Mouse (Mus musculus) right cerebral cortex, postnatal 25 days (tissue): Measurements from ENCODE around the gene Plrg1.

ENCODE experiments used
- DNase-seq: peaks from one replicate; pipeline ENCODE4 v3.0.0; 2022

The Plrg1 gene

DNA sequence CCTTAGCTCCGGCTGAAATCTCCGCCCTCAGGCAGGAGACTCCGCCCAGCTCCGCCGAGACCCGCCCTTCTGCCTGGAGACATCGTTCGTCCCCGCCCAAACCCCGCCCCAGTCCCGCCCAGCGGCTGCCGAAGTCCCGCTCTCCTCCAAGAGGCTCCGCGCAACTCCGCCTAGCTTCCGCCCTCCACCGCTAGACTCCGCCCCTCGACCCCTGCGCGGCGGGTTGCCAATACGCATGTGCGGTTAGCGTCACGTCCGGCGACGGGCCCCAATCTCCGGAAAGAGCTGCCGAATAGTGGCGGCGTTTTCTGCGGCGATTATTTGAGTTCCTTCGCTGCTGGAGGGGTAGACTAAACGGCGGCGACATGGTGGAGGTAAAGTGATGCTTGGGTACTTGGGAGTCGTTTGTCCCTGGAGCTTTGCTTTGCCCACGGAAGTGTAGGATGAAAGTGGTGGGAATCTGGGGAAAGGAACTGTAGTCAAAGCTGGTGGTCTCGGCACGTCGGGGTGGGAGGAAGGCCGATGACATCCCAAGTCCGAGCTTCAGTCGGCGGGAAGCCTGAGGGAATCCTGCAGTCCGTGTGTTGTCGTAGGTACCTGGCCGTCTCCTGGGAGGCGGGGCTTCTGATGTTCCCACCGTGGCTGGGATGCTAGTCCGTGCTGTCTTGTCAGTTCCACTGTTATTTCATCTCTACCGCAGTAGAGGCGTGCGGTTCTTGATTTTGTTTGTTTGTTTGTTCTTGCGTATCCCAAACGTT lies at the start of gene Plrg1:
Gene Plrg1 (plus strand): TSS at position 242 of the 758 bp plus-strand sequence.
- peak; percentile 98 for DNase-seq

DNA sequence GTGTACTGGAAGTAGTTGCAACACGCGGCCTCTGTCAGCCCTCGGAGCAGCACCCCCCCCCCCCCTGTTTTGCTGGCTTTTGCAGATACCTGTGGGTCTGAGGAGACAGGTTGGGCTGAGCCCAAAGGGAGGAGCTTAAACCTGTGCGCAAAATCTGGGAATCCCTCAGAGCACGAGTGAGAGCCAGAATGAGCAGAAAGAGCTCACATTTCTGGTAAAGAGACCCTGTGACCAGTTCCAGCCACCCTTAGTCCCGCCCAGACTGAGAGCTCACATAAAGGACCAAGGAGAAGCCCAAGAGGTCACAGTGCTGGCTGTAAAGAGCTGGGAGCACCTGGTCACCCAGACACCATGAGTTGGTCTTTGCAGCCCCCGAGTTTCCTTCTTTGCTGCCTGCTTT lies 47.8 kb upstream of the Plrg1 start, which contains the start of gene Fgg:
Gene Fgg (plus strand): TSS at position 168 of the 400 bp plus-strand sequence.
- no peak for DNase-seq

DNA sequence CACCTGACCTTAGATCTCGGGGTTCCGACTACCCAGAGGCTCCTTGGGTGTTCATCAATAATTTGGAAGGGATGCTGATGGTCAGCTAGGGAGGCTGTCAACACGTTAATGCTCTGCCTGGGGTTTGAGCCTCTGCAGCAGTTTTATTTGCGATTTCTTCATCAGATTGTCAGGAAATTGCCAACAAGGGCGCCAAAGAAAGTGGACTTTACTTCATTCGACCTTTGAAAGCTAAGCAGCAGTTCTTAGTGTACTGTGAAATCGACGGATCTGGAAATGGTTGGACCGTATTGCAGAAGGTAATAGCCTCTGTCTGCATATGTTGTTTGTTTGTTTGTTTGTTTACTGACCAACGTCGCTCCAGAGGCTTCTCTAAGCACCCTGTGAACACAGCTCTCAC lies 45.0 kb upstream of the Plrg1 start:
- no peak for DNase-seq

DNA sequence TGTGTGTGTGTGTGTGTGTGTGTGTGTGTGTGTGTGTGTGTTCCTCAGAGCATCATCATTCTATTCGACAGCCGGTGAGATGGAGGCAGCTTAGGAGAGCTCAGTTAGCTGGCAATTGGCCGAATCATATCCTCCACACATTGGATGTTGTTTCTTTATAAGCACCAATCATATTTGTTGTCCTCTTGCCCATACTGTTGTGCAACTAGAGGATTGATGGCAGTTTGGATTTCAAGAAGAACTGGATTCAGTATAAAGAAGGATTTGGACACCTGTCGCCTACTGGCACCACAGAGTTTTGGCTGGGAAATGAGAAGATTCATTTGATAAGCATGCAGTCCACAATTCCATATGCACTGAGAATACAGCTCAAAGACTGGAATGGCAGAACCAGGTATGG lies 44.2 kb upstream of the Plrg1 start:
- DNase-seq: no peak

DNA sequence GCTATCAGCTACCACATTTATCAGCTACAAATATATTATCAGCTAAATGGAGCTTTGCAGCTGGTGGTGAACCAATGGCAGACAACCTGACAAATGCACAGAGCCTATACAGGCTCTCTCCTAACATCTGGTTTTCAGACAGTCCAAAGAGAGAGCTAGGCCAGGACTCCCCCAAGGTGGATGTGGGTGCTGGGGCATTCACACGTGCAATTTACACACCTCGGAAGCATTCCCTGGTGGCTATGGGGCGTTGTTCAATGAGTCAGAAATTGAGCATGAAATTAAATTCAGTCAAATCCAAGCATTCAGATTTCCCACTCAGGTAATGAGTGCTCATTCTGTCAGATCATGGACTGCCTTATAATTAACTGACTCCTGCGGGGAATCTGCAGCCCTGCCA lies 43.8 kb upstream of the Plrg1 start:
- no peak for DNase-seq

DNA sequence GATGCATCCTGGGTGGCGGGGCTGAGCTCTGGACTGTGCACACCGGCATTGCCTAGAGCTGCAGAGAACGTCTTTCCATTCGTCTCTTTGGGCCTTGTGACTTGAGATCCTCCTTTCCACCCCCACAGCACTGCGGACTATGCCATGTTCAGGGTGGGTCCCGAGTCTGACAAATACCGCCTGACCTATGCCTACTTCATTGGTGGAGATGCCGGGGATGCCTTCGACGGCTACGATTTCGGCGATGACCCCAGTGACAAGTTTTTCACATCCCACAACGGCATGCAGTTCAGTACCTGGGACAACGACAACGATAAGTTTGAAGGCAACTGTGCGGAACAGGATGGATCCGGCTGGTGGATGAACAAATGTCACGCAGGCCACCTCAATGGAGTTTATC lies 42.7 kb upstream of the Plrg1 start:
- no peak for DNase-seq

DNA sequence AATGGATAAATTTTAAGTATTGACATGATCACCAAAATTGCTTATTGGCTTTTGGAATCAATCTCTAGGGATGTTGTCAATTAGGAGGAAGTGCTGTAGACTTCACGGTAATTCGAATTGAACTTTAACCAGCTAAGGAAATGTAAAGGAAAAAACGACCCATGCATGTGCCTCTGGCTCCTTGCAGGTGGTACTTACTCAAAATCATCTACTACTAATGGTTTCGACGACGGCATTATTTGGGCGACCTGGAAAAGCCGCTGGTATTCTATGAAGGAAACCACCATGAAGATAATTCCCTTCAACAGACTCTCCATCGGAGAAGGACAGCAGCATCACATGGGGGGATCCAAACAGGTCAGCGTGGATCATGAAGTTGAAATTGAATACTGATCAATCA lies 41.4 kb upstream of the Plrg1 start:
- no peak for DNase-seq

DNA sequence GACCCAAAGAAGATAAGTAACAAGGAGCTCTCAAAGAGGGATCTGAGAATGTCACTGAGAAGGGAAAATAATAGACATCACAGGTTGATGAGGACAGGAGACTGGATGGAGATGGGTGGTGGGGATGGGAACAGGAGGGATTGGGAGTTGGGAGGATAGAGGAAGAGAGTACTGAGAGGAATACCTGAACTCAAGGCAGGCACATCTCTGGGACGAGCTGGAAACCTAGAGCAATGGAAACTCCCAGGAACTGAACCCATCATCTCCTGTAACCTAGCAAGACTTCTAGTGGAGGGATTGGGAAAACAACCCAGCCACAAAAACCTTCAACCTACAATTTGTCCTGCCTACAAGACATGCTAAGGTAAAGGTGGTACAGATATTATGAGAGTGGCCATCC lies 39.1 kb upstream of the Plrg1 start:
- DNase-seq: no peak

DNA sequence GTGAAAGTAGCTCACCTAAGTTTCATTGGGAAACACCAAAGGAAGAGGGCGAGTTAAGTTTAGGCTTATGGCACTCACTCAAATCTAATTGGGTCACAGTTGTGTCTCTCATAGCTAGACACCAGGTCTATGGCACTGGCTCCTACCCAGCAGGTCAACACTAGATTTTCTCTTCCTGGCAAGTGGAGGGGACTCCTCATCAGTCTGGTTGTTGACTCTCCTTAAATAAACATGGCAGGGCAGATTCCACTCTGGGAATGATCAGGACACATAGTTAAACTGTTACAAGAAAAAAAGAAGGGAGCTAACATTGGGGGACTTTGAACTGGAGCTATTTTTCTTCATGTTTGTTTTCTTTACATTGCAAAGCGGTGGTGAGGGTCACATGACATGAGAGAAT lies 34.9 kb upstream of the Plrg1 start:
- DNase-seq: no peak

DNA sequence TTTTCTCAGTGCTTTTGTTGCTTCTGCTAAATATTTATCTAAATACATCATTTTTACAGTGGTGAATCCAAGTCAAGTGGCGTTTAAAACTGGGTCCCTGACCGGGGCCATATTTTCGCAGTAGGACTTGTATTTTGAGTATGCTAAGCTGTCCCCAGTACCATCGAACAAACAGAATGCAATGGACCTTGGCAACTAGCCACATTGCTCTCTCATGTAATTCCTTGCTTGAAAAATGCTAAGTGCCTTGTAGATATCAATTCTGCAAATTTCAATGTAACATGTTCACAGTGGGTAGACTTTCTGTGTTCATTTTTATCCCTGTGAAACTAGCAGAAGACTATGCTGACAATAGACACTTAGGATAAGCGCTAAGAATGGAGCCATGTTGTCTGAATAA lies 34.1 kb upstream of the Plrg1 start:
- DNase-seq: no peak

DNA sequence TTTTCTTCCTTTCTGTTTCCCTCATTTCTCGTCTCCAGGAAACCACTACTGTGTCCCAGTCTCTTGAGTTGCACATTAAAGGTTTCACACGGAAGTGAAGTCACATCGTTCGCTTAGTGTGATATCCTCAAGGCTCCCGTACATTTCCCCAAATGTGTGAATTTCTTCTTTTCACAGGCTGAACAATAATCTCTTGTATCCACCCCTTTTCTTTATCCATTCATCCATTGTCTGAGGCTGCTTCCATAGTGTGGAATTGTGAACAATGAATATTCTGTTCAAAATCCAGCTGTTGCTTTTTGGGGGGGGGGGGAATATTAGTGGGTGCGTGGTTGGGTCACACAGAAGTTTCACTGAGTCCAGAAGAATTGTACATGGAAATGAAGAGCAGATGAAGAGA lies 30.3 kb upstream of the Plrg1 start:
- DNase-seq: no peak

DNA sequence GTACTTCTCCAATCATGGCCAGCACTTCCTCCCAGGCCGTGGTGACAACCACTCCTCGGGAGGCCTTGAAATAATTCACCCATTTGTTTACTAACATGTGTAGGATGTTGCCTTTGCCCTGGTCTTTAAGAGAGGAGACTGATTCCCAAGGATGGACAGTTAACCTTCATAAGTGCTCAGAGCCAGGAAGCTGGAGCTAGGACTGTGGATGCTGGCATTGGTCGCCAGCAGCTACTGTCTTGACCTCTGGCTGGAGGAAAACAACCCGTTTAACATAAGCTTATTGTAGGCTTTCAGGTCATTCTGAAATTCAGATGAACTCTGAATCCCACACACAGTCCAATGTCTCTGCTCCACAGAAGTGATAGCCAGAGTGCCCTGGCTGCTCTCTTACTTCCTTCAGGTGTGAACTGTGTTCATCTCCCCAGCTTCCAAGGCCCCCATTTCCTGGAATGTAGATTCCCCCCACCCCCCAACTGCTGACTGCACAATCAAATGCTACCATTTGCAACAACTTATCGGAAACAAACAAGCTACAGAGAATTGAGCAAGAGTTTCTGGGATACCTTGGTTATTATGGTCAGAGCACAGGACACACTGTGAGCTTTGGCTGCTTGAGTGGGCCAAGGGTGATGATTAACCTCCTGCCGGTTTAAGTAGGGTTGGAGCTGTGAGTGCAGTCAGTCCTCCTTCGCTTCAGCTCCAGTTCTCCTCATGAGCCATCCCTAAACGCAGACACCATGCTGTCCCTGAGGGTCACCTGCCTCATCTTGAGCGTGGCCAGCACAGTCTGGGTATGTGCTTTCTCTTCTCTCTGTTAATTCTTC lies 29.6 kb upstream of the Plrg1 start, which contains the start of gene Fga:
Gene Fga (plus strand): TSS at position 602 of the 827 bp plus-strand sequence.
- no peak for DNase-seq

DNA sequence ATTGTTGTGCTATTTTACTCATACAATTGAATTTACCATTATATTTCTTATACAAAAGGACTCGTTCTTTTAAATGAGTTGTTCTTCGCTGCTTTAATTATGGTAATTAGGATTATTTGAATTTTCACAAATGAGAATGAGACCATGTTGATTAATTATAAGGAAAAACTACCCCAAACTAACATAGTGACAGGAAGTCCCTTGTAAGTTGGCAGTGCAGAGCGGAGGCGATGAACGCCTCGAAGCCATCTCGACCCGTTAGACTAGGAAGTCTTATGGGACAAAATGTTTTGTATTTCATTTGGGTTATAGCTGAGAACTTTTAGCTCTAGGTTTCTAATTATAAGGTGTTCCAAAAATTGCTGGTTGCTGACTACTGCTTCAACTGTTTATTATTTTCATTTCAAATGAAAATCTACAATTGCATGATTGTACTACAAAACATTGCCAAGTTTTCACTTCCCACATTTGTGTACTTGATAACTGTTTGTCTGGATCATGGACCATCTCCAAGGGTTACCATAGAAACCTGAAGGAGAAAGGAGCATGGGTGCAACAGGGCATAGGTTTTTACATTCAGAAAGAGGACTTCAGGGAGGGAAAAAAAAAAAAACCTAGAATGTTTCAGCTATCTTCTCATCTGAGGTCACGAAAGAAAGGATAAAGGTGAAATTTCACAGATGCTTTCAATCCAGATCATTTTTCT lies 27.6 kb upstream of the Plrg1 start:
- no peak for DNase-seq

DNA sequence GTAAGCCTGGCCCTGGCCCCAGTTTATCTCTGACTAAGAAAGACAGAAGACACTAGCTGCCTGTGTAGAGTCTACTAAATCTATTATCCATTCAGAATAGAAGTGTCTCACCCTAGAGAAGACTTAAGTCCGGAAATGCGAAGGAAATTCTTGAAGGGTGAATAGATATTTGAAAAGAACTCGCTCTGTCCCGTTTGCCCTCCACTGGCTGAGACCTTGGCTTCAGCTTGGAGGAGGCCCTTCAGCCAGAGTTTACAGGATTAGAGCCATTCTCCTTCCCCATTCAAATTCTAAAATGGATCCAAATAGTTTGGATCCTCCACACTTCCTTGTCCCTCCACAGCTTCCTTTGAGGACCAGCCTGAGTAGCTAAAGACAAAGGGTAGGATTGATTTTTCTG lies 25.0 kb upstream of the Plrg1 start:
- DNase-seq: no peak

DNA sequence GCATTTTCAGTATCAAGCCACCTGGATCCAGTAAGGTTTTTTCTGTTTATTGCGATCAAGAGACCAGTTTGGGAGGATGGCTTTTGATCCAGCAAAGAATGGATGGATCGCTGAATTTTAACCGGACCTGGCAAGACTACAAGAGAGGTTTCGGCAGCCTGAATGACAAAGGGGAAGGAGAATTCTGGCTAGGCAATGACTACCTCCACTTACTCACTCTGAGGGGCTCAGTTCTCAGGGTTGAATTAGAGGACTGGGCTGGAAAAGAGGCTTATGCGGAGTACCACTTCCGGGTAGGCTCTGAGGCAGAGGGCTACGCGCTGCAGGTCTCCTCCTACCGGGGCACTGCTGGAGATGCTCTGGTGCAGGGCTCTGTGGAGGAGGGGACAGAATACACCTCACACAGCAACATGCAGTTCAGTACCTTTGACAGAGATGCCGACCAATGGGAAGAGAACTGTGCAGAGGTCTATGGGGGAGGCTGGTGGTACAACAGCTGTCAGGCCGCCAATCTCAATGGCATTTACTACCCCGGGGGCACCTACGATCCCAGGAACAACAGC lies 22.5 kb upstream of the Plrg1 start:
- no peak for DNase-seq

DNA sequence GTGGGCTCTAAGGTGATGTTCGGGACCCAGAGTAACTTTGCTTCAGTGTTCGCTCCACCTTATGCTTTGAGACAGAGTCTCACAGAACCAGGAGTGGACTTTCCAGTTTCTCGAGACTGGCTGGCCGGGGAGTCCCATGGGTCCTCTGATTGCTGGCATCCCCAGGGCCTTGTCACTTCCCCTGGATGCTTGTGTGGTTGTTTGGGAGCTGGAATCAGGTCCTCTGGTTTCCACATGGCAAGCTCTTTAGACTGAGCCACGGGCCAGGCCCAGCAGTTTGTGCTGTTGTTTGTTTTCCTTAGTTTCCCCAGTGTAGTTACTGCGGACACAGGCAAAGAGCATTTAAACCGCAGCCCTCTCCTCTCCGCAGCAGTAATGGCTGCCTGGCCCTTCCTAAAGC lies 21.5 kb upstream of the Plrg1 start:
- DNase-seq: no peak

DNA sequence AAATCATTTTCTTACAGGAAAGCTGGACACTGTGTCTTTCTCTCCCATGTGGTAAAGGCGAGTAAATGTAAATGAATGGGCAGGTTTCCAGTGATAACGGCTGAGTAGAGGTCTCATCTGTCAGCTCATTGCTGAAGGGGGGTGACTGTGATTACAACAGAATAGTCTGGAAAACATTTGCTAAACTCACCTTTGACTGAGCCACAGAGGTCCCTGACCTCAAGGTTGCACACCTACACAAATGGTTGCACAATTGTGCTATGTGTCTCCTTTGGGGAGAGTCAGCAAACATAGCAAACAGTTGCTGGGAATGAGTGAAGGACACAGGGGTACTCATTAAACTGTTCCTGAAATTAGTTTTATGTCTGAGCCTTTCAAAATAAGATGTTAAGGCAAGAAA lies 16.5 kb upstream of the Plrg1 start:
- no peak for DNase-seq

DNA sequence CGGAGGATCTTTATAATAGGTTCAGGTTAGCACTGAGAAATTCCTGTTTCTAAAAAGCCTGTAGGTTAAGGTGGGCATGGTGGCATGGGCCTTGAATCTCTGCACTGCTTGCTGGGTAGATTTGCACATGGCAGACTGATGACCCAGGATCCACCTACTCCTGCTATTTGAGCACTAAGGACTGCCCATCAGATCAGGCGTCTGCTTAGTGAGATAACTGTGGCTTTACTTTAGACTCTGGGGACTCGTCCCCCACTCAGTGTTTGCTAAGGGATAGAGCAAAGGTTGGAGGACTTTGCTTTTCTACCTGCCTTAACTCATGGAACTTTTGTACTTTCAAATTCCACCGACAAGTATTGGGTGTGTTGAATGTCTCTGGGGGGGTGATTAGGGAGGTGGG lies 15.7 kb upstream of the Plrg1 start:
- no peak for DNase-seq

DNA sequence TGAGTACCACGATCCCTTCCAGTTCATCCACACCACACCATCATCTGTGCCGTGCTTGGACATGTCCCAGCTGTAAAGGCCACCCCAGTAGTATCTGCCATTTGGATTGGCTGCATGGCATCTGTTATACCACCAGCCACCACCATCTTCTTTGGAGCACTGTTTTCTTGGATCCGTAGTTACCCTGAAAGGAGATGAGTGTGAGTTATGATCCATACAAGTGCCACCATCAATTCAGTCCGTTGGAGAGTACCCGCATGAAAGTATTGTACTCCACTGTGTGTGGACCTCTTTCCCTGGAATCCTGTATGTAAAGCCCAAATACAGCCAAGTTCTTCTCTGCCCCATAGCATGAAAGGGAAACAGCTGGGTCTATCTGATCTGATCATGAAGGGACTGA lies 12.9 kb upstream of the Plrg1 start:
- no peak for DNase-seq

DNA sequence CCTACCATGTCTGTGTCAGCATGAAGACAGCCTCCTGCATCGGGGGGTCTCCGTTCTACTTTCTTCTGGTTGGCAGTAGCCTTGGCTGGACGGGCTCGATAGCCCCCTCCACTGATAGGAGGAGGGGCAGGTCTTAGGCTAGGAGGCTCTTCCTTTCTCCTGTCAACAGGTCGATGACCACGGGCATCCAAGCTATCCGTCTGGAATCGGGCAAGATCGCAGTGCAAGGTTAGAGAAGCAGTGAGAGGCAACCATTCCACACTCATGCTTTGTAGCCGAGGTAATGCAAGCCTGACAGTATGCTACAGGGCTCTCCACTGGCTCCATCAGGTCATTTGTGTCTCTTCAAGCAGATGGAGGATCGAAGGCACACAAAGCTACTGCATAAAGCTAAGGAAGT lies 8.7 kb upstream of the Plrg1 start:
- no peak for DNase-seq

DNA sequence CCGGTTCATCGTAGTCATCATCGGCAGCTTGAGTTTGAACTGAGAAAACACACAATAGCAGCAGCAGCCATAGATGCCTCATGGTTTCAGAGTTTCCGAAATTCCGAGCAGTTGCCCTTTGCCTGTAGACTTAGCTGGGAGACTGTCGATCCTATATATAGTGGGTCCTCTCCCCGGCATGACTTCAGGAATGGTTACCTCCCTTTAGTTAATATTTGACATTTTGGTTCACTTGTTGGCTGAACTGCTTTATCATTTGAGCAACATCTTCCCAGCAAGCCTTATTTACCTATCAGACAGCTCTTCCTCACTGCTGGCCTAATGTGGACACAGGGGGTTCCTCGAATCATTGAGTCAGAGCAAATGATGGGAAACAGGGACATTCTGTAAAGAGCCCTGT lies 5.6 kb upstream of the Plrg1 start, which contains the start of gene Fgb:
Gene Fgb (minus strand): TSS at position 184 of the 400 bp plus-strand sequence.
- DNase-seq: no peak

DNA sequence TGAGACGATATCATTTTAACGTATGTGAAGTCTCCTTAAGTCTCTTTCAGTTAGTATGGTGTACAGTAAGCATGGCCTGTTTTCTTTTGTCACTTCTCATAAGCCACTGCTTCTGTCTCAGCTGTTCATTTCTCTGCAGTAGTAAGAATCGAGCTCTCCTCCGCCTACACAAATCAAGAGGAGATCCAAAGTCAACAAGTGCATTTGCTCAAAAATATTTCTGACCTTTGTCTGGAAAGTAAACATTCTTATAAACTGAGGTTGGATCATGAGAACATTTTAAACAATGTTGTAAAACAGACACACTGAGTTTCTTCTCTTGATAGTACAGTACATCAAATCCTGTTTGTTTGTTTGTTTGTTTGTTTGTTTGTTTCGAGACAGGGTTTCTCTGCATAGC lies 4.7 kb upstream of the Plrg1 start:
- DNase-seq: no peak

DNA sequence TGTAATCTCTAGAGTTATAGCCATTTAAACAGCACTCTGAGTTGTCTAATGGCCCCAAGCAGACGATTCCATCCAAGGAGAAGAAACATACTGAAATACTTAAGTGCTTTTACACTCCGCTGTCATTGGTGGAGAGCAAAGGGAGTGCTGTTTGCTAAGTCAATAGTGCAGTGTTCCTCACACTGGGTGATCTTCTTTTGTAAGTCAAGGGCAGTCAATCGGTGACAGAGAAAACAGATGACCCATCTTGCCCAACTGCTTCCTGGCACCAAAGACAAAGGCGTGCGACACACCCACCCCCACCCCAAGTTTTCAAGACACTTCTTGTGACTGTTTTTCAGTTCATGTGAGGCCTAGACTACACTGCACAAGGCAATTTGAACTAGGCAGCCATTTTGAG lies 3.2 kb upstream of the Plrg1 start:
- no peak for DNase-seq
